Mouse (Mus musculus) cerebellum, postnatal 14 days (tissue): Measurements from ENCODE around the gene Gm7970.
A peak's percentile ranks its signal among the peaks of the same experiment; 100 is the strongest.
"Not testable (repeated sequence)": the region's sequence is repeated elsewhere in the genome, so short reads cannot be mapped to it uniquely, and the experiment has no call there.

Experiments used
- DNase-seq, 2 experiments: peaks; one replicate each; pipeline ENCODE4 v3.0.0; 2021; ENCODE audit warnings: mixed read lengths in 2 of 2

Gene Gm7970

DNA sequence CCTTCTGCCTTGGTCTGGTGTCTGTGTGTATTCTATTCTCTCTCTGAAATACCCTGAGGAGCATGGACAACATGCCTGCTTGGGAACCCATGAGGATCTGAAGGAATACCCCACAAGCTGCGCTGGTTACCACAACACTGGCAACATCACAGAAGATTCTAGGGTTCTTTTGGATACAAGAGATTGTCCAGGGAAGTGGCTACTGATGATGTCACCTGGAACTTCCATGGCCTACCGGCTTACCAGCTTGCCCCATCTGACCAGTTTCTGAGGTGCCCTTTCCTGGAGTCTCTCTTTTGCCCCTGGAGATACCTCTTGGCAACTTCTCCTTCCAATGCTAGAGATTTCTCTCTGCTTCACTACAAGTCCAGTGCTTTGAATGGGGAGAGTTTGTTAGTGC lies at the start of gene Gm7970:
Gm7970 (minus strand) TSS at position 101 of the 400 bp plus-strand sequence.
- not testable (repeated sequence) for DNase-seq

GRCm38 (mm10) chr14:41600935-41601334 lies 45.6 kb upstream of the Gm7970 start:
- DNase-seq, result not testable (repeated sequence)

DNA sequence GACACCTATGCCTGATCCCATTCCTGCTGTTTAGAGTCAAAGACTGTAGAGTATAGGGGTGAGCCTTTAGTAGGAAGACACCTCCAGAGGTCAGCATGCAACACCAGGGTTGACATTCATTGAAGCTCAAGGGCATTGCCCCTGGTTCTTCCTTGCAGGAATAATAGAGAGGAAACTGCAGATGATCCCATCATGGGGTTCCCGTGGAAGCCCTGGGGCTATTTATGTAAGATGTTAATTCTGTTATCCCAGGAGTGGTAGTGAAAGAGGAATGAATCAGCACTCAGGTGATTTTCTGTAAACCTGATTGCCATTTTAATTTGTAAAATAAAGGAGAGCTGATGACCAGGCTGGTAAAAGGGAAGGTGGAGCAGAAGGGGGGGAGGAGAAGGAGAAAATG lies 31.0 kb upstream of the Gm7970 start:
- DNase-seq, result not testable (repeated sequence)

- DNase-seq, result not testable (repeated sequence)
Measured at GRCm38 (mm10) chr14:41572911-41573310, 17.5 kb upstream of the Gm7970 start, which contains the start of gene 1700049E17Rik2. Gene 1700049E17Rik2, plus strand, starts transcription at chr14:41573211.

DNA sequence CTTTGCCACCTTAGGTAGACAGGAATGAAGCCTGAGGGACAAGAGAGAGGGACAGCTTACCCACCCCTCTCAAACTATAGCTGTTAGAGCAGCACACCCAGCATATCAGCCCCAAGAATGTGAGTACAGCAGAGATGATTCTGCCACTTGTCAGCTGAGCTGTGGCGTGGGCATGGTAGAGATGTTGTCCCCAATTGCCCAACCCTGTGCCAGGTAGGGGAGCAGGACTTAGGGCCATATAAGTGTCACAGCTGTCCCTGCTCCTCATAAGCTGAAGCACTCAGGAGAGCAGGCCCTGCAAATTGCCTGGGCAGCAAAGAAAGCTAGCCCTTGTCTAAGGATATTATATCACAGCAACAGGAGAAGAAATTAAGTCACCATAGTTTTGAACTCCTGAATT lies 30.7 kb downstream of the Gm7970 start:
- not testable (repeated sequence) for DNase-seq

DNA sequence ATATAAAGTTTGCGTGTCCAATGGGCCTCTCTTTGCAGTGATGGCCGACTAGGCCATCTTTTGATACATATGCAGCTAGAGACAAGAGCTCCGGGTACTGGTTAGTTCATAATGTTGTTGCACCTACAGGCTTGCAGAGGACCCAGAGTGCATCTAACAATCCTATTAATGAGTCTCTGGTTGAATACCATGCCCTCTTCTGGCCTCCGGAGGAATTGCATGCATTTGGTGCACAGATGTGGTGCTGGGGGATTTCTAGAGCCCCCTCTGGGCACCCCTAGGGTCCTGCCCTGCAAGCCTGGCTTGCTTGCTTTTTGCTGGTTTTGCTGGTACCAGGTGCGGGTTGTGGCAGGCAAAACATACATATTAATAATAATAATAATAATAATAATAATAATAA lies 34.7 kb downstream of the Gm7970 start:
- peak in 1 of 2 experiments; percentile 2 for DNase-seq
